Mouse (Mus musculus) embryonic facial prominence, embryonic 11.5 days (tissue): ENCODE results near the gene BC005537. TPM values are rescaled to one million over a fixed set of nuclear protein-coding genes. Genes with fewer than 3 reads are reported as not detected.

ENCODE experiments used
- ATAC-seq: fragments of 200-750 bp; cut with Nextera tagmentation; replicated peaks from 2 replicates; pipeline ENCODE4 v1.8.0; 2017; ENCODE audit warnings: low read depth; ENCODE audit not compliant: insufficient number of reproducible peaks, low FRiP score, low TSS enrichment
- DNase-seq: peaks from one replicate; pipeline ENCODE4 v3.0.0-alpha.2; 2015; ENCODE audit warnings: low spot score
- H3K27ac ChIP-seq: fragments of 300-500 bp; sonication (generic); replicated peaks from 2 replicates; pipeline ENCODE4 v1.5.1; 2014; ENCODE audit warnings: mild to moderate bottlenecking, low read depth, low read length, control low read depth
- H3K27me3 ChIP-seq: fragments of 300-500 bp; sonication (generic); 2 replicates; pipeline ENCODE4 v1.6.1; 2014; ENCODE audit warnings: mild to moderate bottlenecking, low read length, moderate library complexity, mixed read lengths; ENCODE audit not compliant: control insufficient read depth, insufficient read depth
- H3K36me3 ChIP-seq: fragments of 300-500 bp; sonication (generic); replicated peaks from 2 replicates; pipeline ENCODE4 v1.6.1; 2014; ENCODE audit warnings: low read depth, mild to moderate bottlenecking, low read length, moderate library complexity, mixed read lengths; ENCODE audit not compliant: control insufficient read depth, insufficient read depth
- H3K4me1 ChIP-seq: fragments of 300-500 bp; sonication (generic); 2 replicates; pipeline ENCODE4 v1.6.1; 2014; ENCODE audit warnings: low read length, mixed read lengths; ENCODE audit not compliant: control insufficient read depth, insufficient read depth
- H3K4me2 ChIP-seq: fragments of 300-500 bp; sonication (generic); 2 replicates; pipeline ENCODE4 v1.6.1; 2014; ENCODE audit warnings: low read depth, mild to moderate bottlenecking, control low read depth, low read length, moderate library complexity
- H3K4me3 ChIP-seq: fragments of 300-500 bp; sonication (generic); 2 replicates; pipeline ENCODE4 v1.5.1; 2014; ENCODE audit warnings: low read depth, low read length, control low read depth
- H3K9ac ChIP-seq: fragments of 300-500 bp; sonication (generic); replicated peaks from 2 replicates; pipeline ENCODE4 v1.6.1; 2014; ENCODE audit warnings: mild to moderate bottlenecking, control low read depth, low read length
- H3K9me3 ChIP-seq: fragments of 300-500 bp; sonication (generic); replicated peaks from 2 replicates; pipeline ENCODE4 v1.6.1; 2016; ENCODE audit warnings: mild to moderate bottlenecking, low read length, inconsistent platforms, mixed read lengths; ENCODE audit not compliant: control insufficient read depth
- WGBS: fragments of 180-500 bp; shearing (Covaris S2); extraction: QIAGEN DNeasy Blood & Tissue Kit; methylation state at CpG from one replicate; pipeline ENCODE4 v1.1.7; 2014; 5-methylcytosine and 5-hydroxymethylcytosine counted together
- polyA plus RNA-seq: library from polyadenylated mRNA; unstranded; fragments of >200 nt; fragmentation: Nextera tagmentation; extraction: Ambion mirVana; gene quantifications from 2 replicates; pipeline ENCODE4 v1.2.1, GENCODE M21; 2014

Gene BC005537
- polyA plus RNA-seq, 1 experiment from 2014 or later = 21.0 TPM

DNA sequence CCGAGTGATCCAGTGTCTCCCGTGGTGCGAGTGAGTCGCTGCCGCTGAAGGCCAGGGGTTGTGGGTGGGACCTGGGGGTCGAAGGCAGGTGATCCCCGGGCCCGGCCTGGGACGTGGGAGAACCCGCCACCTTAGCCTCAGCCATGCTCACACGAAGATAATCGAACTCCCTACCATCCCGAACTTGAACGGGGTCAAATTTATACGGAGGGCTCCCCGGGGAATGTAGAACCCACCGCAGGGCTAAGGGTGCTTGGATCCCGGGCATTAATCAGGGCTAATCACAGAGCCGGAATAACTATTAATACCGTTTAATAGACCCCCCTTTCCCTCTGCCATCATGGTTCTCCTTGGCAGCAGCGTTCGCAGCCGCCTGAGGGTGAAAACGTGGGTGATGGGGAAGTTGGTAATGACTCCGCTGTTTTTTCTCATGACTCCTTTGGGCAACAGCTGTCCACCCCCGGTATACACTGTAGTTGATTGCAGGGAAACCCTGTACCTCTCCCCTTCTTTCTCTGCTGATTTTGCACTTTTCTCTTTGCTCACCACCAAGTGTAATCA lies 754 bp downstream of the BC005537 start:
- WGBS = under 1% methylated on average over 26 of the region's 26 CpGs

DNA sequence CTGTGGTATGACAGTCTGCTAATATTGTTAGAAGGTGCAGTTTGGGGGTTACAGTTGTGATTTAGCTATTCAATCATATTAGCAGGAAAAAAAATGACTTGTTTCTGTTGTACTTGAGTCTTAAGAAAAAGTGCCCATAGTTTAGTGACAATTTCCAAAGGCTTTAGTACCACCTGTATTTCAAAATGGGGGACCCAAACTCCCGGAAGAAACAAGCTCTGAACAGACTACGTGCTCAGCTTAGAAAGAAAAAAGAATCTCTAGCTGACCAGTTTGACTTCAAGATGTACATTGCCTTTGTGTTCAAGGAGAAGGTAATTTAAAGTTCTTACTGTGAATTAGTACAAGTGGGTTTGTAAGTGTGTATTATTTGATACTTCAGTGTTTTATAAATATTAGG lies 1.7 kb downstream of the BC005537 start:
- ATAC-seq = no peak
- Histone ChIP-seq H3K4me2 (peak overlapping the region; percentile 54), H3K4me3 (peak overlapping the region; percentile 100), H3K4me1 (no peaks in the 10 kb centered on the region), H3K27ac (no peak overlapping the region), H3K36me3 (no peaks in the 10 kb centered on the region; the same call in 1 of the 2 replicates), H3K9me3 (no peaks in the 10 kb centered on the region), H3K27me3 (no peaks in the 10 kb centered on the region), H3K9ac (peak overlapping the region; percentile 15)
- no peak for DNase-seq
- 32% methylated on average over 2 of the region's 2 CpGs for WGBS

More for the DNA sequence above, 754 bp downstream of the BC005537 start:
- peak overlapping the region; percentile 98 for H3K9ac ChIP-seq
- H3K9me3 ChIP-seq = no peaks in the 10 kb centered on the region
- peak overlapping the region; percentile 54 for H3K4me2 ChIP-seq
- peak overlapping the region; percentile 100 for H3K4me3 ChIP-seq
- H3K27me3 ChIP-seq = no peaks in the 10 kb centered on the region
- H3K36me3 ChIP-seq = no peaks in the 10 kb centered on the region; the same call in 1 of the 2 replicates
- no peaks in the 10 kb centered on the region for H3K4me1 ChIP-seq
- no peak for ATAC-seq
- peak; percentile 43 for DNase-seq
- H3K27ac ChIP-seq = no peak overlapping the region

DNA sequence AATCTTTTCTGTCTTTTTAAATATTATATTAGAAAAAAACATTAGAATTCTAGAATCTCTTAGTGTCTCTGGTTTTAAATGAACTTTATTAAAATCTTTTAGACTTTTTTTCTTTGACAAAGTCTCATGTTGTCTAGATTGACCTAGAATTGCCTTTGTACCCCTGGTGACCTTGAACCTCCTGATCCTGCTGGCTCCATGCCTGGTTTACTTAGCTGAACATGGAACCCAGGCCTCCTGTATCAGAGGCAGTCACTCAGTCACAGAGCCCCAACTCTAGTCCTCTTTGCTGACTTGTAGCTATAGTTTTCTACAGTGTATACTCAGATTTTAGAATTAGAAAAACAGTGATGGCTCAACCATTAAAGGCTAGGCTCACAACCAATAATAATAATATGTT lies 4.6 kb downstream of the BC005537 start:
- no peaks in the 10 kb centered on the region for H3K9me3 ChIP-seq

DNA sequence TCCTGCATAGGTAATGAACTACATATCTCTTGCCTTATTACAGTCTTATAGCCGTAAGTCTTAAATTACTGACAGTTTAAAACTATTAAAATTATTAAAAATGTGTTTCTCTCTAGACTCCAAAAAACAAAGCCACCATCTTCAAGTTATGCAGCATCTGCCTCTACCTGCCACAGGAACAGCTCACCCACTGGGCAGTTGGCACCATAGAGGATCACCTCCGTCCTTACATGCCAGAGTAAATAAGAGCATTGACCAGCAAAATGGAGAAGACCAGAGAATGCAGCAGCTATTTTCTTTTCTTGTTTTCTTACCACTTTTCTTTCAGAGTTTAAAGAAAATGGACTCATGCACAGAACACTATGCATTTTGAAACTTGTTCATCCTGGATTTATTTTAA lies 11.1 kb downstream of the BC005537 start:
- Histone ChIP-seq H3K4me3 (no peak overlapping the region), H3K27me3 (no peaks in the 10 kb centered on the region), H3K4me1 (no peaks in the 10 kb centered on the region), H3K36me3 (peaks cover 11% of the 10 kb centered on the region), H3K9ac (no peak overlapping the region), H3K4me2 (no peak overlapping the region), H3K9me3 (no peaks in the 10 kb centered on the region), H3K27ac (no peak overlapping the region)
- ATAC-seq = no peak
- DNase-seq = no peak
- 93% methylated on average over 2 of the region's 2 CpGs for WGBS

More for the DNA sequence above, 4.6 kb downstream of the BC005537 start:
- H3K4me1 ChIP-seq = no peaks in the 10 kb centered on the region
- no peak overlapping the region for H3K4me3 ChIP-seq
- no peak for ATAC-seq
- H3K36me3 ChIP-seq = peaks cover 3% of the 10 kb centered on the region
- no peak overlapping the region for H3K4me2 ChIP-seq
- H3K9ac ChIP-seq = no peak overlapping the region
- no peak for DNase-seq
- H3K27ac ChIP-seq = no peak overlapping the region
- H3K27me3 ChIP-seq = no peaks in the 10 kb centered on the region

DNA sequence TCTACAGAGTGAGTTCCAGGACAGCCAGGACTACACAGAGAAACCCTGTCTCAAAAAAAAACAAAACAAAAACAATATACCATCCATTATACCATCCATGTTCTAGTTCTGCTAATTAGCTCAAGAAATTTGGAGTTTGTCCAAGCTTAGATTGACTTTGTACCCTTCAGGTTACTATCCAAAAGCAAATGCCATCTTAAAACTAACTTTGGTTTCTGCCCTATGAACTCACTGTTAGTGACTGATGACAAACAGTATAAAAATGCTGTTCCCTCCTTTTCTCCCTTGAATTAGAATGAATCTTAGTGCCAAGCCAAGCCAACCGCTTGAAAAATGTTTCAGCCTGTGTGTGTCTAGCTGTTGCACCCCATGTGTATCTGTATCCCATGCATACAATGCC lies 13.2 kb downstream of the BC005537 start:
- Histone ChIP-seq H3K4me3 (no peak overlapping the region), H3K4me1 (no peaks in the 10 kb centered on the region), H3K9me3 (no peaks in the 10 kb centered on the region), H3K27me3 (no peaks in the 10 kb centered on the region), H3K36me3 (peaks cover 11% of the 10 kb centered on the region), H3K27ac (no peak overlapping the region), H3K9ac (no peak overlapping the region), H3K4me2 (no peak overlapping the region)
- no peak for DNase-seq
- no peak for ATAC-seq
- 92% methylated on average over 1 of the region's 1 CpGs for WGBS

DNA sequence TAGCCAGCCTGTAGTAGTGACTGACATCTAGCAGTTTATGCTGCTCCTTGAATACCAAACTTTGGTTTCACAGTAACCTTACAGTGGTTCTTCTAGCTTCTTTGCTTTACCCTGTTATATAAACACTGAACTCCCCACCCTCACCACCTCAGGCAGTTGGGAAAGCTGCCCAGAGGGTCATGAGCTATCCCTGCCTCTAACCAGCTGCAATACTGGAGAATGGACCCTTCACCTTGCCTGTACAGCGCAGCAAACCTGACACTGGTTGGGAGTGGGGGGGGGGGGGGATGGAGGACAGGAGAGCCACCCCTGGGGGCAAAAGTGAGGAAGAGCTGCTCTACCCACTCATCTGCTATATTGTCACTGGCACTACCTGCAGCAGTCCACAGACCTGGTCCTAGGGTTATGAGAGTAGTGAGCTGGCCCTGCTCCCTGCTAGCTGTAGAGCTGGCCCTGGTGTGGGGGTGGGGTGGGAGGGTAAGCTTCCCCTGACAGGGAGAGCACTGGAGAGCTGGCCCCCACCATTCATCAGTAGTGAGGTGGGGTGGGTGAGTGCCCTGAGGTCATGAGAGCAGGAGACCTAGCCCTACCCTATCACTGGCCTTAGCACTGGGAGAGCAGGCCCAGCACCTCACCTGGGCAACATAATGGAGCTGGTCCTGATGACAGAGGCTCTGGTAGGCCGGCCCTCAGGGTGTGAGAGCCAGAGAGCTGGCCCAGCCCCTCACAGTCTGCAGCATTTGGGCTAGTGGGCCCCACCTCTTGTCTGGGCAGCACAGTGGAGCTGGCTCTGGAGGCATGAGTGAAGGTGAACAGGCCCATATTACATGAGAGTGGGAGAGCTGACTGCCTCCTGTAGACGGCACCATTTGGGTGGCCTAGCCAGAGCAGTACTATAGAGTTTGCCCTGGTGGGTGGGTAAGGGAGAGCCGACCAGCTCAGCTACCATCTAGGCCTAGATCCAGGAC lies 15.0 kb downstream of the BC005537 start:
- H3K9ac ChIP-seq = no peak overlapping the region
- H3K27ac ChIP-seq = no peak overlapping the region
- no peak for DNase-seq
- no peak overlapping the region for H3K4me2 ChIP-seq
- ATAC-seq = peak; percentile 82
- peaks cover 6% of the 10 kb centered on the region for H3K36me3 ChIP-seq
- no peaks in the 10 kb centered on the region for H3K27me3 ChIP-seq
- no peak overlapping the region for H3K4me3 ChIP-seq
- WGBS = 70% methylated on average over 4 of the region's 4 CpGs
- H3K9me3 ChIP-seq = no peaks in the 10 kb centered on the region
- H3K4me1 ChIP-seq = no peaks in the 10 kb centered on the region

DNA sequence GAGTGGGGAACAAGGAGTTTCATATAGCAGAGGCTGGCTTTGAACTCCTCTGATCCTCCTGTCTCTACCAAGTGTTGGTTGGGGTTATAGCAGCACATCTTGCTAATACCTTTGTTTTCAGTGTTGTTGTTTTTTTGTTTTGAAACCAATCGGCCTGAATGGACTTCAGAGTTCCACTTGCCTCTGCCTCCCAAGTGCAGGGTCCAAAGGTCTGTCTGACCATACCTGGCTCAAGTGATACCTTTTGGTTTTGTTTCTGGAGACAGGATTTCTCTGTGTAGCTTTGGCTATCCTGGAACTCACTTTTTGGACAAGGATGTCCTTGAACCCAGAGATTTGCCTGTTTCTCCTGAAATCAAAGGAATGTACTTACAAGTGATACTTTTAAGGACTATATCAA lies 18.5 kb downstream of the BC005537 start:
- Histone ChIP-seq H3K4me2 (no peak overlapping the region), H3K9me3 (no peaks in the 10 kb centered on the region), H3K36me3 (no peaks in the 10 kb centered on the region), H3K27ac (no peak overlapping the region), H3K4me1 (no peaks in the 10 kb centered on the region), H3K9ac (no peak overlapping the region), H3K27me3 (no peaks in the 10 kb centered on the region), H3K4me3 (no peak overlapping the region)
- 80% methylated on average over 1 of the region's 1 CpGs for WGBS
- DNase-seq (no peak), ATAC-seq (no peak)
